ENCODE assay signal across 32 mouse cellular contexts in genomic region chr3:88572835-88573234, GRCm38 (mm10). TPM values are rescaled to one million over a fixed set of nuclear protein-coding genes. Genes with fewer than 3 reads are reported as not detected.
"Had no signal": no experiment of that assay in that cellular context is flagged by ENCODE, and none has a peak within 500 bp of the region (broad histone marks: within the 10 kb centered on the region; RNA-seq: fewer than 3 reads in every experiment).

No protein-coding gene starts in this region.

- H3K4me1 ChIP-seq: heart, embryonic 13.5 days; heart, embryonic 15.5 days; hindbrain, embryonic 13.5 days; hindbrain, embryonic 15.5 days; intestine, embryonic 15.5 days; limb, embryonic 13.5 days; limb, embryonic 15.5 days had no signal

- DNase-seq: gastrocnemius, postnatal 14 days; gastrocnemius, postnatal 36 days; heart, adult 18-20 months; heart, postnatal 14 days; heart, postnatal 36 days; kidney, adult 18-20 months; kidney, adult 8-10 months; kidney, postnatal 10 days; kidney, postnatal 25 days; kidney, postnatal 4 days; left cerebral cortex, postnatal 4 days had no signal

- H3K27me3 ChIP-seq: heart, embryonic 13.5 days; heart, embryonic 15.5 days; hindbrain, embryonic 13.5 days; hindbrain, embryonic 15.5 days; intestine, embryonic 15.5 days; limb, embryonic 13.5 days; limb, embryonic 15.5 days had no signal

- H3K9ac ChIP-seq: heart, embryonic 13.5 days; heart, embryonic 15.5 days; hindbrain, embryonic 13.5 days; hindbrain, embryonic 15.5 days; intestine, embryonic 15.5 days; limb, embryonic 13.5 days; limb, embryonic 15.5 days; liver, embryonic 12.5 days; liver, embryonic 14.5 days had no signal

- H3K9me3 ChIP-seq: heart, embryonic 13.5 days; heart, embryonic 15.5 days; hindbrain, embryonic 13.5 days; hindbrain, embryonic 15.5 days; intestine, embryonic 15.5 days; limb, embryonic 13.5 days; limb, embryonic 15.5 days; liver, embryonic 12.5 days had no signal

- H3K4me3 ChIP-seq: heart, embryonic 13.5 days; heart, embryonic 15.5 days; hindbrain, embryonic 13.5 days; hindbrain, embryonic 15.5 days; intestine, embryonic 15.5 days; layer of hippocampus, adult 2 months; left cerebral cortex, adult 2 months; limb, embryonic 13.5 days; limb, embryonic 15.5 days; liver, embryonic 12.5 days had no signal

- H3K27ac ChIP-seq: heart, embryonic 13.5 days; heart, embryonic 15.5 days; hindbrain, embryonic 13.5 days; hindbrain, embryonic 15.5 days; intestine, embryonic 15.5 days; layer of hippocampus, adult 2 months; left cerebral cortex, adult 2 months; limb, embryonic 13.5 days; limb, embryonic 15.5 days; liver, embryonic 12.5 days; liver, embryonic 14.5 days had no signal

RNA-seq across cellular contexts. Expression of gene Rab25, which starts 24.7 kb away (rescaled TPM):
- total RNA-seq: gastrocnemius, adult 18-20 months; gastrocnemius, adult 8-10 months; gastrocnemius, postnatal 14 days; gastrocnemius, postnatal 36 days; heart, adult 8-10 months; heart, postnatal 36 days; hematopoietic stem cell, adult 5-6 weeks; layer of hippocampus, adult 2 months; layer of hippocampus, postnatal 10 days; layer of hippocampus, postnatal 25 days; left cerebral cortex, adult 2 months; left cerebral cortex, postnatal 14 days had no signal
- polyA plus RNA-seq: heart, embryonic 11.5 days; heart, postnatal 0 days; hindbrain, embryonic 13.5 days; inflammation-experienced regulatory T-cells, adult 6 months had no signal
